Mouse (Mus musculus) CH12.LX (cell line): ENCODE measurements around the gene Coro2a. TPM values are rescaled to one million over a fixed set of nuclear protein-coding genes. Genes with fewer than 3 reads are reported as not detected.

Experiments used
- DNase-seq: peaks from one replicate; pipeline ENCODE4 v3.0.0-alpha.2; 2013; ENCODE audit errors: extremely low read depth
- H3K27ac ChIP-seq: 2 replicates; pipeline ENCODE4 v1.5.1; 2012; ENCODE audit warnings: low read depth, mild to moderate bottlenecking, control low read depth, moderate library complexity; ENCODE audit not compliant: insufficient read depth
- H3K27me3 ChIP-seq: replicated peaks from 2 replicates; pipeline ENCODE3; 2012; ENCODE audit warnings: inconsistent platforms
- H3K36me3 ChIP-seq, 2 experiments: replicated peaks in 1 of 2; 2 replicates each; pipeline versions ENCODE3 to v1.6.1; 2012; ENCODE audit warnings: inconsistent platforms in 1 of 2, low read length in 1 of 2, mild to moderate bottlenecking in 1 of 2, mixed read lengths in 1 of 2, moderate library complexity in 1 of 2; ENCODE audit not compliant: control insufficient read depth in 1 of 2, insufficient read depth in 1 of 2
- H3K4me1 ChIP-seq, 2 experiments: 2 replicates each; pipeline ENCODE4 v1.6.1; 2012; ENCODE audit warnings: inconsistent platforms in 1 of 2, moderate library complexity in 1 of 2; ENCODE audit not compliant: insufficient read depth in 2 of 2, control insufficient read depth in 1 of 2
- H3K4me2 ChIP-seq: 2 replicates; pipeline ENCODE4 v1.6.1; 2012; ENCODE audit warnings: low read depth, mild to moderate bottlenecking, control low read depth; ENCODE audit not compliant: poor library complexity, insufficient read depth, severe bottlenecking
- H3K4me3 ChIP-seq, 3 experiments: fragments of 150-350 bp in 1 of 3; sonication (generic) in 1 of 3; replicated peaks in 1 of 3; 2 replicates each; pipeline versions ENCODE3 to v1.5.1; 2011 to 2012; ENCODE audit warnings: low read depth in 2 of 3, low read length in 2 of 3, mild to moderate bottlenecking in 2 of 3, moderate library complexity in 2 of 3, control low read depth in 1 of 3, improper control_type of control experiment in 1 of 3, inconsistent platforms in 1 of 3, mixed read lengths in 1 of 3; ENCODE audit not compliant: poor library complexity in 1 of 3
- H3K79me2 ChIP-seq: replicated peaks from 2 replicates; pipeline ENCODE4 v1.6.1; 2012; ENCODE audit warnings: mild to moderate bottlenecking, moderate library complexity; ENCODE audit not compliant: control insufficient read depth, poor library complexity, insufficient read depth, severe bottlenecking; ENCODE audit errors: extremely low read depth
- H3K9ac ChIP-seq: 2 replicates; pipeline ENCODE4 v1.6.1; 2012; ENCODE audit warnings: low read depth, mild to moderate bottlenecking, control low read depth, moderate library complexity; ENCODE audit not compliant: insufficient read depth
- H3K9me3 ChIP-seq: replicated peaks from 2 replicates; pipeline ENCODE3; 2012; ENCODE audit warnings: low read length, inconsistent platforms, mixed read lengths
- CHD1 ChIP-seq: IDR thresholded peaks from 2 replicates; pipeline ENCODE4 v1.6.1; 2012; ENCODE audit warnings: low read depth, low read length, improper control_type of control experiment, inconsistent platforms
- CTCF ChIP-seq, 2 experiments: IDR thresholded peaks in 1 of 2; conservative IDR thresholded peaks in 1 of 2; 2 replicates each; pipeline ENCODE4 v1.5.1; 2011 to 2012; ENCODE audit warnings: low read depth in 2 of 2, low read length in 2 of 2, improper control_type of control experiment in 1 of 2, inconsistent platforms in 1 of 2, mild to moderate bottlenecking in 1 of 2, moderate library complexity in 1 of 2
- E2F4 ChIP-seq: IDR thresholded peaks from 2 replicates; pipeline ENCODE4 v1.6.1; 2011; ENCODE audit warnings: low read depth, low read length, improper control_type of control experiment; ENCODE audit not compliant: insufficient replicate concordance
- ELF1 ChIP-seq: IDR thresholded peaks from 2 replicates; pipeline ENCODE4 v1.6.1; 2014; ENCODE audit warnings: low read depth, mild to moderate bottlenecking, inconsistent platforms, low read length, improper control_type of control experiment
- GABPA ChIP-seq: IDR thresholded peaks from 2 replicates; pipeline ENCODE4 v1.6.1; 2012; ENCODE audit warnings: low read depth, low read length, improper control_type of control experiment, inconsistent platforms; ENCODE audit not compliant: insufficient replicate concordance
- IRF4 ChIP-seq: IDR thresholded peaks from 2 replicates; pipeline ENCODE4 v1.6.1; 2014; ENCODE audit warnings: low read depth, mild to moderate bottlenecking, inconsistent platforms, low read length, improper control_type of control experiment
- JUN ChIP-seq: IDR thresholded peaks from 2 replicates; pipeline ENCODE4 v1.6.1; 2011; ENCODE audit warnings: low read depth, mild to moderate bottlenecking, low read length, improper control_type of control experiment, moderate library complexity; ENCODE audit not compliant: insufficient read depth
- JUND ChIP-seq: conservative IDR thresholded peaks from 2 replicates; pipeline ENCODE4 v1.6.1; 2011; ENCODE audit warnings: low read depth, low read length, improper control_type of control experiment
- KAT2A ChIP-seq: IDR thresholded peaks from 2 replicates; pipeline ENCODE4 v1.6.1; 2012; ENCODE audit warnings: low read length, improper control_type of control experiment, inconsistent platforms; ENCODE audit not compliant: insufficient replicate concordance
- MAZ ChIP-seq: IDR thresholded peaks from 2 replicates; pipeline ENCODE4 v1.6.1; 2012; ENCODE audit warnings: low read depth, mild to moderate bottlenecking, inconsistent platforms, low read length, improper control_type of control experiment, moderate library complexity
- MEF2A ChIP-seq: IDR thresholded peaks from 2 replicates; pipeline ENCODE4 v1.6.1; 2014; ENCODE audit warnings: low read depth, mild to moderate bottlenecking, inconsistent platforms, low read length, improper control_type of control experiment, borderline replicate concordance
- NELFE ChIP-seq: IDR thresholded peaks from 2 replicates; pipeline ENCODE4 v1.6.1; 2011; ENCODE audit warnings: low read depth, low read length, improper control_type of control experiment
- POLR2A ChIP-seq: IDR thresholded peaks from 2 replicates; pipeline ENCODE4 v1.6.1; 2011; ENCODE audit warnings: low read depth, mild to moderate bottlenecking, improper control_type of control experiment, low read length
- POLR2AphosphoS2 ChIP-seq: IDR thresholded peaks from 2 replicates; pipeline ENCODE4 v1.6.1; 2011; ENCODE audit warnings: low read depth, low read length, improper control_type of control experiment
- RAD21 ChIP-seq: IDR thresholded peaks from 2 replicates; pipeline ENCODE4 v1.6.1; 2011; ENCODE audit warnings: low read depth, mild to moderate bottlenecking, low read length, improper control_type of control experiment, moderate library complexity
- SIN3A ChIP-seq: IDR thresholded peaks from 2 replicates; pipeline ENCODE4 v1.6.1; 2012; ENCODE audit warnings: low read length, improper control_type of control experiment, inconsistent platforms
- SMC3 ChIP-seq: IDR thresholded peaks from 2 replicates; pipeline ENCODE4 v1.6.1; 2011; ENCODE audit warnings: low read depth, low read length, improper control_type of control experiment
- TBP ChIP-seq: conservative IDR thresholded peaks from 2 replicates; pipeline ENCODE4 v1.6.1; 2011; ENCODE audit warnings: low read depth, low read length, improper control_type of control experiment
- ZC3H11A ChIP-seq: IDR thresholded peaks from 2 replicates; pipeline ENCODE4 v1.6.1; 2012; ENCODE audit warnings: low read depth, mild to moderate bottlenecking, inconsistent platforms, low read length, improper control_type of control experiment
- ZNF384 ChIP-seq: IDR thresholded peaks from 2 replicates; pipeline ENCODE4 v1.6.1; 2012; ENCODE audit warnings: low read depth, low read length, improper control_type of control experiment, inconsistent platforms
- dilution Hi-C: fragments of 300-500 bp; cut with MboI; formaldehyde crosslinking; loops from 2 replicates; pipeline ENCODE4 v1.14.3; 2020; ENCODE audit warnings: low sequenced_read_pairs; ENCODE audit not compliant: extremely low pct_unique_long_range_greater_than_20kb, extremely low pct_ligation_motif_present
- in situ Hi-C: fragments of 300-500 bp; cut with MboI; formaldehyde crosslinking; loops from 3 replicates; pipeline ENCODE4 v1.14.3; 2019; ENCODE audit warnings: low sequenced_read_pairs, low pct_ligation_motif_present, low pct_unique_long_range_greater_than_20kb, mixed read lengths
- polyA plus RNA-seq: library from polyadenylated mRNA; unstranded; fragments of >175 nt; gene quantifications from 2 replicates; pipeline ENCODE4 v1.2.1, GENCODE M21; 2012; ENCODE audit warnings: low read depth; ENCODE audit not compliant: insufficient read length
- total RNA-seq, 2 experiments: library from RNA; depleted of rRNA; stranded (reverse); fragments of 300-350 nt in 1 of 2; fragments of >200 nt in 1 of 2; gene quantifications; 2 replicates each; pipeline ENCODE4 v1.2.3; 2012 to 2014

The Coro2a gene
- total and polyA plus RNA-seq, 3 experiments = 24.6 to 223 (median 129) TPM

DNA sequence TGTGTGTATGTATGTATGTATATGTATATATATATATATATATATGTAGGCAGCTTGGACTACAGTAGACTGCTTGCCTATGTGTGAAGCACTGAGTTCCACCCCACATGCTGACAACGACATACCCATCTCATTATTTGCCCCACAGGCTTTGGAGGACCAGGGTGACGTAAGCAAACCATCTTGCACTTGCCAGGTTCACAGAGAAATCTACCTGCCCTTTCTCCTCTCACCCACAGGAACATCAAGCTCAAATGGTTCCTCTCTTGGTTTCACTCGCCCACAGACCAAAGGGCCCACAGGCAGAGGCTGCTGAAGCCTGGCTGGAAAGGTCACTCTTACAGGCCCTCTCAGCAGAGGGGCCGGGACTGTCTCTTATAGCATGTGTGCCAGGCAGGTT lies 29.4 kb downstream of the Coro2a start:
- no peak overlapping the region; the same call in 1 of the 2 replicates for H3K9ac ChIP-seq
- H3K36me3 ChIP-seq = peaks cover 27 to 30% of the 10 kb centered on the region in 2 experiments
- no peaks in the 10 kb centered on the region for H3K27me3 ChIP-seq
- no peak overlapping the region for H3K4me3 ChIP-seq
- in situ Hi-C loops = no loop called here
- no peak overlapping the region for H3K4me2 ChIP-seq
- no peak for DNase-seq
- H3K27ac ChIP-seq = peak overlapping the region; percentile 38
- TF ChIP-seq TBP = no peak
- TF ChIP-seq CTCF (conservative IDR thresholded peaks at IDR 0.05 in 1 of 2, IDR thresholded peaks at IDR 0.05 in 1 of 2; ENCODE audit: low read depth in 2 of 2, low read length in 2 of 2) = no peak
- no peak for TF ChIP-seq ELF1
- TF ChIP-seq MAZ = no peak
- no peak for TF ChIP-seq JUN
- TF ChIP-seq POLR2A = no peak
- TF ChIP-seq KAT2A = no peak
- TF ChIP-seq MEF2A = no peak
- dilution Hi-C loops = no loop called here
- H3K9me3 ChIP-seq = peaks cover 5% of the 10 kb centered on the region
- peaks cover 59% of the 10 kb centered on the region for H3K79me2 ChIP-seq
- peaks cover 39 to 50% of the 10 kb centered on the region in 2 experiments for H3K4me1 ChIP-seq

DNA sequence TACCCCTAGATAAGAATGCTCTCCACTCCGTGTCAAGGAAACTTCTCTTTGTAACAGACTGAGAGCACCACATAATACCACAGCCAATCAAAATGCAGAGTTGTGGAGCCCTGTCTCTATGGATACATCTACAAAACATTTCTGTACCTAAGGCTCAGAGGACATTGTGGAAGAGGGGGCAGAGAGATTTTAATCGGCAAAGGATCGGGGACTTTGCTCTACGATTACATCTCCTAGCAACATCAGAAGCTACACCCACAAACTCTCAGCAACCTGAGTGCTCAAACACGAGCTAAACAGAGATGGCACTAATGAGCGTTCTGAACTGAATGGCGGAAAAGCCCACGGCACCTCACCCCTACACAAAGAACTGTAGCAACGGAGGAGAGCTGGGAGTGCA lies 30.3 kb downstream of the Coro2a start:
- Histone ChIP-seq H3K4me2 (no peak overlapping the region), H3K9me3 (peaks cover 5% of the 10 kb centered on the region), H3K27ac (no peak overlapping the region), H3K36me3 (peaks cover 27 to 30% of the 10 kb centered on the region in 2 experiments), H3K4me3 (no peak overlapping the region), H3K79me2 (peaks cover 64% of the 10 kb centered on the region), H3K4me1 (peaks cover 44 to 59% of the 10 kb centered on the region in 2 experiments), H3K27me3 (no peaks in the 10 kb centered on the region), H3K9ac (no peak overlapping the region)
- no peak for DNase-seq
- TF ChIP-seq SIN3A = no peak
- TF ChIP-seq IRF4 = no peak
- TF ChIP-seq GABPA = no peak
- TF ChIP-seq MAZ = no peak
- TF ChIP-seq NELFE = no peak
- TF ChIP-seq ZNF384 = no peak
- TF ChIP-seq CHD1 = no peak
- TF ChIP-seq RAD21 = no peak
- TF ChIP-seq JUN = no peak
- no peak for TF ChIP-seq POLR2A
- no peak for TF ChIP-seq POLR2AphosphoS2
- no peak for TF ChIP-seq JUND
- TF ChIP-seq E2F4 = no peak
- no peak for TF ChIP-seq ZC3H11A
- no peak for TF ChIP-seq SMC3
- in situ Hi-C loops = no loop called here
- dilution Hi-C loops = no loop called here
